Mouse (Mus musculus) left cerebral cortex, postnatal 4 days (tissue): ENCODE measurements around the gene St6galnac5. TPM values are rescaled to one million over a fixed set of nuclear protein-coding genes. Genes with fewer than 3 reads are reported as not detected.

Experiments used
- DNase-seq: peaks from one replicate; pipeline ENCODE4 v3.0.0-alpha.2; 2022
- intact Hi-C: fragments of 180-260 bp; cut with DNase I; formaldehyde crosslinking; loops from one replicate; pipeline ENCODE4 v1.15.1; 2025
- total RNA-seq, 2 experiments: library from RNA; stranded (reverse); gene quantifications; 2 replicates each; pipeline ENCODE4 v1.2.3; 2021

The St6galnac5 gene
- total RNA-seq, 2 experiments from 2014 or later, result 50.0 to 62.1 TPM

- no peak for DNase-seq
- intact Hi-C loops, result loop anchor here (10.0 kb wide), 1 partner anchor 157 kb away; no protein-coding TSS in a partner anchor
These were observed 30.2 kb downstream of the St6galnac5 start for GRCm38 (mm10) chr3:152951634-152952545.

GRCm38 (mm10) chr3:152950914-152951313 is 31.1 kb downstream of the St6galnac5 start:
- DNase-seq, result no peak
- intact Hi-C loops, result loop anchor here (10.0 kb wide), 1 partner anchor 156 kb away; no protein-coding TSS in a partner anchor

- DNase-seq, result no peak
- intact Hi-C loops, result loop anchor here (10.0 kb wide), 1 partner anchor 155 kb away; no protein-coding TSS in a partner anchor
These were observed 31.7 kb downstream of the St6galnac5 start for GRCm38 (mm10) chr3:152950299-152950698.

GRCm38 (mm10) chr3:152949233-152949777 is 32.7 kb downstream of the St6galnac5 start:
- intact Hi-C loops, result no loop called here
- DNase-seq, result no peak

GRCm38 (mm10) chr3:152948556-152948955 is 33.5 kb downstream of the St6galnac5 start:
- intact Hi-C loops, result no loop called here
- DNase-seq, result no peak

GRCm38 (mm10) chr3:152947031-152947640 is 34.9 kb downstream of the St6galnac5 start:
- intact Hi-C loops, result no loop called here
- no peak for DNase-seq

GRCm38 (mm10) chr3:152944766-152945165 is 37.3 kb downstream of the St6galnac5 start:
- intact Hi-C loops, result no loop called here
- no peak for DNase-seq

- intact Hi-C loops, result no loop called here
- no peak for DNase-seq
These were observed 39.1 kb downstream of the St6galnac5 start for GRCm38 (mm10) chr3:152942985-152943384.

- no peak for DNase-seq
- intact Hi-C loops, result no loop called here
These were observed 40.4 kb downstream of the St6galnac5 start for GRCm38 (mm10) chr3:152941671-152942070.

GRCm38 (mm10) chr3:152936313-152936712 is 45.7 kb downstream of the St6galnac5 start:
- no peak for DNase-seq
- intact Hi-C loops, result no loop called here

- intact Hi-C loops, result no loop called here
These were observed 48.3 kb downstream of the St6galnac5 start for GRCm38 (mm10) chr3:152933737-152934136.

GRCm38 (mm10) chr3:152932544-152932943 is 49.5 kb downstream of the St6galnac5 start:
- intact Hi-C loops, result no loop called here
- DNase-seq, result no peak

More at GRCm38 (mm10) chr3:152933737-152934136, 48.3 kb downstream of the St6galnac5 start:
- no peak for DNase-seq

GRCm38 (mm10) chr3:152932096-152932495 is 50.0 kb downstream of the St6galnac5 start:
- intact Hi-C loops, result no loop called here
- no peak for DNase-seq

GRCm38 (mm10) chr3:152931354-152931753 is 50.7 kb downstream of the St6galnac5 start:
- DNase-seq, result no peak
- intact Hi-C loops, result no loop called here

GRCm38 (mm10) chr3:152929788-152930281 is 52.2 kb downstream of the St6galnac5 start:
- intact Hi-C loops, result no loop called here
- no peak for DNase-seq

GRCm38 (mm10) chr3:152929256-152929787 is 52.7 kb downstream of the St6galnac5 start:
- intact Hi-C loops, result no loop called here

GRCm38 (mm10) chr3:152928287-152928975 is 53.6 kb downstream of the St6galnac5 start:
- intact Hi-C loops, result no loop called here
- DNase-seq, result no peak

More at GRCm38 (mm10) chr3:152929256-152929787, 52.7 kb downstream of the St6galnac5 start:
- DNase-seq, result no peak

GRCm38 (mm10) chr3:152926166-152926565 is 55.9 kb downstream of the St6galnac5 start:
- DNase-seq, result no peak
- intact Hi-C loops, result no loop called here

- DNase-seq, result no peak
- intact Hi-C loops, result no loop called here
These were observed 56.7 kb downstream of the St6galnac5 start for GRCm38 (mm10) chr3:152925364-152925763.

GRCm38 (mm10) chr3:152923530-152923929 is 58.5 kb downstream of the St6galnac5 start:
- intact Hi-C loops, result no loop called here
- no peak for DNase-seq
